Mouse (Mus musculus) heart, postnatal 0 days (tissue): ENCODE data around the gene Rad18. TPM values are rescaled to one million over a fixed set of nuclear protein-coding genes. Genes with fewer than 3 reads are reported as not detected.

Experiments used
- ATAC-seq: fragments of 200-750 bp; cut with Nextera tagmentation; 2 replicates; pipeline ENCODE4 v1.8.0; 2017; ENCODE audit warnings: low read depth, moderate number of reproducible peaks, moderate library complexity; ENCODE audit not compliant: insufficient read depth
- DNase-seq: peaks from one replicate; pipeline ENCODE4 v3.0.0-alpha.2; 2016; ENCODE audit warnings: low spot score
- H3K27ac ChIP-seq: fragments of 300-500 bp; sonication (generic); 2 replicates; pipeline ENCODE4 v1.5.1; 2014; ENCODE audit warnings: low read depth, mild to moderate bottlenecking
- H3K27me3 ChIP-seq: fragments of 300-500 bp; sonication (generic); 2 replicates; pipeline ENCODE4 v1.6.1; 2014; ENCODE audit warnings: low read length, mixed read lengths; ENCODE audit not compliant: control insufficient read depth, insufficient read depth
- H3K36me3 ChIP-seq: fragments of 300-500 bp; sonication (generic); replicated peaks from 2 replicates; pipeline ENCODE4 v1.6.1; 2014; ENCODE audit warnings: low read length, mixed read lengths; ENCODE audit not compliant: control insufficient read depth, insufficient read depth
- H3K4me1 ChIP-seq: fragments of 300-500 bp; sonication (generic); 2 replicates; pipeline ENCODE4 v1.6.1; 2014; ENCODE audit warnings: antibody characterized with exemption; ENCODE audit not compliant: control insufficient read depth, insufficient read depth
- H3K4me2 ChIP-seq: fragments of 300-500 bp; sonication (generic); 2 replicates; pipeline ENCODE4 v1.6.1; 2014; ENCODE audit warnings: low read depth, mild to moderate bottlenecking, low read length, moderate library complexity
- H3K4me3 ChIP-seq: fragments of 300-500 bp; sonication (generic); 2 replicates; pipeline ENCODE4 v1.5.1; 2014; ENCODE audit warnings: low read depth, low read length
- H3K9ac ChIP-seq: fragments of 300-500 bp; sonication (generic); replicated peaks from 2 replicates; pipeline ENCODE4 v1.6.1; 2014; ENCODE audit warnings: low read depth, low read length, mixed read lengths
- H3K9me3 ChIP-seq: fragments of 300-500 bp; sonication (generic); replicated peaks from 2 replicates; pipeline ENCODE4 v1.6.1; 2016; ENCODE audit warnings: low read length; ENCODE audit not compliant: control insufficient read depth
- CTCF ChIP-seq: IDR thresholded peaks from 2 replicates; pipeline ENCODE4 v1.5.1; 2016; ENCODE audit warnings: antibody characterized with exemption, control low read depth, low read depth
- EP300 ChIP-seq: IDR thresholded peaks from 2 replicates; pipeline ENCODE4 v1.6.1; 2016; ENCODE audit warnings: antibody characterized with exemption, low read depth
- WGBS: fragments of 180-500 bp; shearing (Covaris S2); extraction: QIAGEN DNeasy Blood & Tissue Kit; methylation state at CpG from one replicate; pipeline ENCODE4 v1.1.7; 2014; 5-methylcytosine and 5-hydroxymethylcytosine counted together
- polyA plus RNA-seq: library from polyadenylated mRNA; unstranded; fragments of >200 nt; fragmentation: Nextera tagmentation; extraction: Ambion mirVana; gene quantifications from 2 replicates; pipeline ENCODE4 v1.2.1, GENCODE M21; 2015
- total RNA-seq: library from RNA; depleted of rRNA; stranded (reverse); fragments of >200 nt; gene quantifications from 2 replicates; pipeline ENCODE4 v1.2.3, GENCODE M21; 2014; ENCODE audit warnings: low replicate concordance

Rad18 gene
- total and polyA plus RNA-seq, 2 experiments from 2014 or later, result 7.6 to 8.7 TPM

- 89% methylated on average over 4 of the region's 4 CpGs for WGBS
- ATAC-seq, result no peak
- H3K9ac ChIP-seq, result no peak overlapping the region
- TF ChIP-seq EP300, result no peak
- no peak for DNase-seq
- peaks cover 4% of the 10 kb centered on the region; the same call in 1 of the 2 replicates for H3K36me3 ChIP-seq
- no peak overlapping the region for H3K4me3 ChIP-seq
- no peak overlapping the region for H3K4me2 ChIP-seq
- H3K27ac ChIP-seq, result no peak overlapping the region
- H3K27me3 ChIP-seq, result no peaks in the 10 kb centered on the region
- H3K9me3 ChIP-seq, result no peaks in the 10 kb centered on the region
- no peaks in the 10 kb centered on the region for H3K4me1 ChIP-seq
Observed at GRCm38 (mm10) chr6:112617728-112618318, 78.7 kb downstream of the Rad18 start.

- Histone ChIP-seq H3K4me1 (no peaks in the 10 kb centered on the region), H3K4me2 (no peak overlapping the region), H3K36me3 (no peaks in the 10 kb centered on the region), H3K4me3 (no peak overlapping the region), H3K27me3 (no peaks in the 10 kb centered on the region), H3K27ac (no peak overlapping the region), H3K9ac (no peak overlapping the region), H3K9me3 (no peaks in the 10 kb centered on the region)
- DNase-seq (no peak), ATAC-seq (no peak)
- 84% methylated on average over 4 of the region's 4 CpGs for WGBS
- TF ChIP-seq EP300, result no peak
- TF ChIP-seq CTCF, result no peak
Observed at GRCm38 (mm10) chr6:112609027-112609426, 87.5 kb downstream of the Rad18 start.

GRCm38 (mm10) chr6:112603866-112604265 lies 92.6 kb downstream of the Rad18 start:
- no peak overlapping the region for H3K27ac ChIP-seq
- no peaks in the 10 kb centered on the region for H3K27me3 ChIP-seq
- no peak overlapping the region for H3K4me3 ChIP-seq

GRCm38 (mm10) chr6:112594971-112595370 lies 101.5 kb downstream of the Rad18 start:
- ATAC-seq, result no peak
- Histone ChIP-seq H3K9me3 (no peaks in the 10 kb centered on the region), H3K36me3 (no peaks in the 10 kb centered on the region), H3K4me1 (no peaks in the 10 kb centered on the region), H3K4me2 (no peak overlapping the region), H3K27me3 (no peaks in the 10 kb centered on the region), H3K9ac (no peak overlapping the region), H3K27ac (no peak overlapping the region), H3K4me3 (no peak overlapping the region)
- 88% methylated on average over 7 of the region's 7 CpGs for WGBS
- no peak for DNase-seq
- TF ChIP-seq CTCF, result no peak
- TF ChIP-seq EP300, result no peak

More at GRCm38 (mm10) chr6:112603866-112604265, 92.6 kb downstream of the Rad18 start:
- Histone ChIP-seq H3K36me3 (no peaks in the 10 kb centered on the region), H3K4me1 (no peaks in the 10 kb centered on the region), H3K4me2 (no peak overlapping the region), H3K9ac (no peak overlapping the region), H3K9me3 (no peaks in the 10 kb centered on the region)
- no peak for TF ChIP-seq CTCF
- no peak for TF ChIP-seq EP300
- ATAC-seq (no peak), DNase-seq (no peak)

- H3K9me3 ChIP-seq, result no peaks in the 10 kb centered on the region
- H3K9ac ChIP-seq, result no peak overlapping the region
- no peak for ATAC-seq
- H3K4me1 ChIP-seq, result no peaks in the 10 kb centered on the region
- H3K4me2 ChIP-seq, result no peak overlapping the region
- no peak overlapping the region for H3K4me3 ChIP-seq
- H3K27ac ChIP-seq, result no peak overlapping the region
- no peaks in the 10 kb centered on the region for H3K36me3 ChIP-seq
- DNase-seq, result no peak
- 31% methylated on average over 1 of the region's 1 CpGs for whole genome bisulfite sequencing
- TF ChIP-seq EP300, result no peak
- no peak for TF ChIP-seq CTCF
- no peaks in the 10 kb centered on the region for H3K27me3 ChIP-seq
Observed at GRCm38 (mm10) chr6:112587912-112588311, 108.6 kb downstream of the Rad18 start.

GRCm38 (mm10) chr6:112586999-112587398 lies 109.5 kb downstream of the Rad18 start:
- Histone ChIP-seq H3K36me3 (no peaks in the 10 kb centered on the region), H3K27ac (no peak overlapping the region), H3K4me1 (no peaks in the 10 kb centered on the region), H3K4me3 (no peak overlapping the region), H3K27me3 (no peaks in the 10 kb centered on the region), H3K9ac (no peak overlapping the region), H3K9me3 (no peaks in the 10 kb centered on the region), H3K4me2 (no peak overlapping the region)
- TF ChIP-seq CTCF (no peak), EP300 (no peak)
- no peak for DNase-seq
- 64% methylated on average over 4 of the region's 4 CpGs for WGBS
- ATAC-seq, result no peak
